Mouse (Mus musculus) inflammation-experienced regulatory T-cells, adult 6 months (primary cell): ENCODE measurements around the gene Arl8a. TPM values are rescaled to one million over a fixed set of nuclear protein-coding genes. Genes with fewer than 3 reads are reported as not detected.

Experiments used
- ATAC-seq: one replicate; pipeline ENCODE4 v1.8.0; 2017
- polyA plus RNA-seq, 3 experiments: library from polyadenylated mRNA; unstranded; fragments of 100-300 nt; shearing (Covaris generic); gene quantifications; one replicate each; pipeline ENCODE4 v1.2.1; 2017

The Arl8a gene
- polyA plus RNA-seq, 3 experiments from 2014 or later: 10.6 to 19.4 (median 14.2) TPM

DNA sequence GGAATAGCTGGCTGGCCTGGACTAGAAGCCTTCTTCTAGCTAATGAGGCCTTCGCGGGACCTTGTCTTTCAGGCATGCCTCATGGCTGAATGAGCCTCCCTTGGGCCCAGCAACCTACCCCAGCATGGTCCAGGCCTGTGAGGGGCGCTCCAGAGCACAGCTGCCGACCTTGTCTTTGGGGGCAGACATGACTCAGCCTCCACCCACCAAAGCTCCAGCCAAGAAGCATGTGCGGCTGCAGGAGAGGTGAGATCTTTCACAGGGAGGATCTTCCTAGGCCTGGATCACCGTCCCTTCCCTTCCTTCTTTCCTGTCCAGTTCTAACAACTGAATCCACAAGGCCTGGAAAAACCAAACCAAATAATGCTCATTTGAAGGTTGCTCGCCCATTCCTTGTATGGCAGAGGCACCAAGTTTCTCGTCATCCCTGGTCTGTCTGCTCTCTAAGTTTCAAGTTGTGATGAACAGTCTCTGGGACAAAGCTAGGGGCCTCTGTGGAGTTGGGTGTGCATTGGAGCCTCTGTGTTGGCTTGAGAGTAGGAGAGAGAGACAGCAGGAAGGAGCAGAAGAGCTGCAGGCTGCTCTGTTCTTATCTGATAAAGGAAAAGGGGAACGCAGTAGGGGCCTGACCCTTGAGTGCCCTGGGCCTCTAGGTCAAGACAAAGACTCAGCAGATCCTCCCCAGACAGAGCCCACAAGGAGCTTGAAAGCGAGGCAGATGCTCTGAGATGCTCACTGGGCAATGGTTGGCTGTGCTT, 12.8 kb upstream of the Arl8a start:
- ATAC-seq: no peak

- ATAC-seq: no peak
Observed at GRCm38 (mm10) chr1:135135111-135135787, 11.4 kb upstream of the Arl8a start.

- peak; percentile 27 for ATAC-seq
Observed at GRCm38 (mm10) chr1:135136500-135136899, 10.1 kb upstream of the Arl8a start.

GRCm38 (mm10) chr1:135139906-135140305, 6.7 kb upstream of the Arl8a start:
- no peak for ATAC-seq

GRCm38 (mm10) chr1:135142452-135142851, 4.2 kb upstream of the Arl8a start:
- ATAC-seq: no peak

DNA sequence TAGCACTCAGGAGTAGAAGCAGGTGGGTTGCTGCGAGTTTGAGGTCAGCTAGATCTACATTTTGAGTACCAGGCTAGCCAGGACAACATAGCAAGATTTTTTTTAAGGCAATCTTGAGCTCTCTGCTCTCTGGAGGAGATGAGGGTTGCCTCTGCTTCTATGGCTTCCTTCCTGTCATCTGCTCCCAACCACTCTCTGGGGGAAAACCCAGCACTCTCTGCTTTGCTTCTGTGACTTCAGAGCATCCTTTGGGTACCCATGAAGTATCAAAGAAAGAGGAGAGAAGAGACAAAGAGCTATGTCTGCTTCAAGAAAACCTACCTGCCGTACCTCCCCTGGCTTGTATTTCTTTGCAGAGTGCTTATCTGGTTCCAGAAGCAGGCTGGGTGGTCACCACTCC, 2.7 kb upstream of the Arl8a start:
- peak; percentile 64 for ATAC-seq

GRCm38 (mm10) chr1:135146946-135147701, 500 bp downstream of the Arl8a start:
- ATAC-seq: peak; percentile 16

GRCm38 (mm10) chr1:135147702-135148058, 1.1 kb downstream of the Arl8a start:
- no peak for ATAC-seq

GRCm38 (mm10) chr1:135148476-135148875, 1.9 kb downstream of the Arl8a start:
- no peak for ATAC-seq

DNA sequence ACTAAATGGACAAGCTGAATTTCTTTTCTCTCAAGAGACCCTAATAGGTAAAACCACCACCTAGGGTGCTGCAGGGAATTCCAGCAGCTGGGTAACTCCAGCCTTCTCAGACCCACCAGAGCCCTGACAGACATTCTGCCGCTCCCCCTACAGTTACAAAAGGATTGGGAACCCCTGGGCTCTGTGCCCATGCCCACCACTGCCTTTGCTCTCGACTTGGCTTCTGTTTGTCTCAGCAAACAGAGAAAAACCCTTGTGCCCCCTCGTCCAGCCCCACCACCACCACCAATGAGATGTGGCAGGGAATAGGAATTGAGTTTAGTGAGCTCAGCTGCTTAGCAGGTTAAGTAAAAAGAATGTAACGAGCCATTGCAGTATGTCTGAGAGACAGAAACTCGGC, 2.4 kb downstream of the Arl8a start:
- ATAC-seq: no peak

DNA sequence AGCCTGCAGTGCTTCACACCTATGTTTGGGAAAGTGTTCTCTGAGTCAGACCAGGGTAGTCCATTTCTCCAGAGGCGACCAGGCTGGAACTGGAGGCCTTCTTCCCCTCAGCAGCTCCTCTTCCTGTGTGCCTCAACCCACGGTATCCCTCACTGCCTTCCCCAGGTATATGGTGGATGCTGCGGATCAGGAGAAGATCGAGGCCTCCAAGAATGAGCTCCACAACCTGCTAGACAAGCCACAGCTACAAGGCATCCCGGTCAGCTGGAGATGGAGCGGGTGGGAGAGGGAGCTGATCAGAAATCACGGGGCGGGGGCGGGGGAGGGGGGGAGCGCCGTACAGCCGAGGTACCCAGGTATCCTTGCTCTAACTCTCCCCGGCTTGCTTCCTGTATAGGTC, 7.4 kb downstream of the Arl8a start:
- ATAC-seq: no peak

DNA sequence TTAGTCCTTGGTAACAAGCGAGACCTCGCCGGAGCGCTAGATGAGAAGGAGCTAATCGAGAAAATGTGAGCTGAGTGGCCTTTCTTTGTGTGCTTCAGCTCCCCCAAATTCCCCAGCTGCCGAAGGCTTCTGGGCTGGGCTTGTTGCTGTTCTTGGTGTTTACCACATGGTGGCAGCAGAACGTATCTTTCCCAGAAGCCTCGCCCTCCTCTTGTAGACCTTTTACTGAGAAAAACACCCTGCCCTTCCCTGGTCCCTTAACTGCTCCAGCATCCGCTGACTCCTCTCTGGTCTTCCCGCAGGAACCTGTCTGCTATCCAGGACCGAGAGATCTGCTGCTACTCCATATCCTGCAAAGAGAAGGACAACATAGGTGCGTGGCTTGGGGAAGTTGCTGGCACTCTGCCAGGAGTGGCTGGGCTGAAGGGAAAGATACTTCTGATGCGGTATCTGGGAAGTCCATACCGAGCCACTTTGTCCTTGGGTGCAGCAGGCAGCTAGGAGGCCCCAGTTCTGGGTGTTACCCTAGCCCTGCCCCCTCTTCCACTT, 7.9 kb downstream of the Arl8a start:
- peak; percentile 89 for ATAC-seq

GRCm38 (mm10) chr1:135156300-135156699, 9.7 kb downstream of the Arl8a start:
- no peak for ATAC-seq

DNA sequence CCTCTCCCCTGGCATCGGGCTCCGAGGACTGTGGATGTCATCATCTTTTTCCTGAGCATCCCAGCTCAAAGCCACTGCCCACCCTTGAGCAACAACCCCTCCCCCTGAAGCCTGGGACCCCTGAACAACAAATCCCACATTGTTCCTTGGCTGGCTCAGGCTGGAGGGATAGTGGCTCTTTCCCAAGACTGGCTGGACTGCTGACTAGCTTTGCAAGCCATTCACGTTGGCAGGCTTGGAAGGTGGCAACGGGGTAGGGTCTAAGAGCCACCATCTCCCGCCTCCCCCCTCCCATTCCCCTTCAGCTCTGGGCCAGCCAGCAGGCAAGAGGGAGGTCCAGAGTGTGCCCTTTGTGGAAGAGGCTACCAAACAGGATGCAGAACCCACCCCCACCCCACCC, 12.0 kb downstream of the Arl8a start:
- no peak for ATAC-seq

DNA sequence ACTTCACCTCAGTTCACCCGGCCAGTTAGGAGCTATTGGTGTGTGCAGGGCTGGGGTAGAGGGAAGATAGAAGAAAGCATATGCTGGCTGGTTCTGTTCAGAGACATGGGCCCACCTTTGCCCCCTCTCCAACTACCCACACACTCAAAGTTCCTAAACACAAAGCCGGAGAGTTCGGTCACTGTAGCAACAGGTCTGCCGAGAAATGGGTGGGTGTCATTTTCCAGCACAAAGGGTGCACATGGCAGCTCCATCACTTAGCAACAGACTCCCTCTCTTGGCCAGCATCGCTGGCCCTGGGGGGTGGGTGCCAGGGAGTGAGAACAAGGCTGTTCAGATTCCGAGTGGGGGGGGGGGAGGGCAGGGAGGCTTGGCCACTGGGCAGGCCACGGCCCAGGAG, 12.4 kb downstream of the Arl8a start:
- no peak for ATAC-seq

DNA sequence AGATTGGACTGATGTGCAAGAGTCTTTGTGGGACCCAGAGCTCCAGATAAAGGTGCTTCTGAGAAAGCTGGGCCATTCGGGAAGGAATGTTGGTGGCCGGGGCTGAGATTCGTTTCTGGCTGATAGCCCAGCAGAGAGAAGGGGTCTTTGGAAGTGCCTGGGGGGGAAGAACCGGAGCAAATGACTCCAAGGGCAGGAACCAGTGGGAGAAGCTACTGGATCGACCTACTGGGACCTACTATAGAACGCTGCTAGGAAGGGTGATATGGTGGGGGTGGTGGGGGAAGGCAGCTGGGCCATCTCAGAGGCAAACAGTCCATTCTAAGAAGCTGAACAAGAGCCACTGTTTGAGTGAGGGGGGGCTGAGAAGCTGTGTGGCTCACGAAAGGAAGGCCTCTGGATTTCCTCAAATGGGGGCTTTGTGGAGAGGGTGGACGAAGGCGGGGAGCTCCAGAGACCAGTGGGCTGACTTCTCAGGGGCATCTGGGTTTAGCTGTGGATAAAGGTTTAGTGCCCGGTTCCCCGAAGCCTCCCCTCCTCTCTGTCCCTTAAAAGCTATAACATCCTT, 13.0 kb downstream of the Arl8a start:
- no peak for ATAC-seq

DNA sequence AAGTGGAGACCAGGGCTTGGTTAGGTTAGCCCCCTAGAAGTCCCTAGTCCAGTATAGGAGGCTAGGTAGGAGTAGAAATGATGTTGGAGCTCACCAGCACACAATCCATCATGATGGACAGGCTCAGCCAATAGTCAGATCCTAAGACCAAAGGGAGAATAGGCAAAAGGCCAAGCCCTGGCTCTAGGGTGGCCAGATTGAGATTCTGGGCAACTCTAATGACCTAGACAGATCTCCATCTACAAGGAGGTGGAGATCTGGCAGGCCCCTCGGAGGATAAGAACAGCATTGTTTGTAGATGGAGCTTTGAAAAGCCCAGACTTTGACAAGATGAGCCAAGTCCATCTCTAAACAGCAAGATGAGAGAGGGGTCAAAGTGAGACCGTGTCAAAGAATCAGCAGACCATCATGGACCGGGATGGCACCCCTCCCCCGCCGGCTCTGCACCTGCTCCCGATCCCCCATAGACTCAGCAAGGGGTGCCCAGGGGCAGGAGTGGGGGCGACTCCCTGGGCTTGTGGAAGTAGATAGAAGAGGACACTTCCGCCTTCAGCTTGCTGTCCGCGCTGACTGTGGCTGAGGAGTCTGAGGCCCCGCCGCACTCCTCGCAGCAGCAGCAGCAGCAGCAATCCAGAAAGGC, 13.9 kb downstream of the Arl8a start:
- no peak for ATAC-seq

DNA sequence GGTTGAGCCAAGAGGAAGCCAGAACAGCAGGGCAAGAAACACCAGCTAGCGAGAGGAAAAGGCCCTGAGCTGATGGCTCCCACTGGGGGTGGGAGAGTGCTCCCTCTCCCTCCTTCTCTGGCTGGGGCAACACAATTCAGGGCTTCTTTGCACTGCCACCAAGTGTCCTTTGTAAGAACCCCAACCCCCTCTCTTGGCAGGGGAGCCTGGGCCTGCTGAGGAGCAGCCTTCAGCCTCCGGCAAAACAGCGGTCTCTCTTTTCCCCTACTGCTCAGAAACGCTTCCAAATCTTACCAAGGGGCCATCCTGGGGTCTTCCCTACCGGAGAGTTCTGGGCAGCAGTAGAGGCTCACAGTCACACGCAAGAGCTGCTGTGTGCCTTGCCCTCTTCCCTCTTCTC, 16.1 kb downstream of the Arl8a start:
- ATAC-seq: no peak

GRCm38 (mm10) chr1:135167435-135167834, 20.8 kb downstream of the Arl8a start, which contains the start of gene Gpr37l1:
Gene Gpr37l1 (minus strand): TSS chr1:135167681.
- ATAC-seq: no peak

- ATAC-seq: no peak
Observed at GRCm38 (mm10) chr1:135168453-135169200, 22.0 kb downstream of the Arl8a start.

DNA sequence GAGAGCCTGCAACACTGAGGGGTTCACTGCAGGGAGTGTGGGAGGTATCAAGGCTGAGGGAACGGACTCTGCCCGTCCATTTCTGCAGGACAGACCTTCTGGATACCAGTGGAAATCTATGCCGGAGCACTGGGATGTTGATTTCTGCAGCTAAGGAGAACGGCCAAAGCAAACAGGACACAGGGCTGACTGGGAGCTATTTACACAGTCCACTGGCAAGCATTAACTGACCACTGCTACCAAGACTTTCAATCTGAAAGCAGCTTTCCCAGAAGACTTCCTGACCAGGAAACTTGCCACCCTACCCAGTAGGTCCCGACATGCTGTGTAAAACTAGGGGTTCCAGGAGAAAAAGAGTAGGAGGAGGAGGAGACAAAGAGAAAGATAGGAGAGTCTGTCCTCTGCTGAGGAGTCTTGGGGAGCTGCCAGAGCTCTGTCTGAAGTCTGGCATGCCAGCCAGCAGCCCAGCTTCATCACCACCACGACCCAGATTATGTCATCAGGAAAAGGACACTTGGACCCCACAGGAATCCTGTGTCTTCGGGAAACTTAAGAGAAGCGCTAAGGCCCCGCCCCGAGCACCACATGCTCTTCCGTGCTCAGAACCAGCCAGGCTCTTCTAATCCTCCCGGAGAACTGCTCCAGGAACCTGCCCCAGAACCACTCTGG, 23.1 kb downstream of the Arl8a start:
- no peak for ATAC-seq
